Mouse (Mus musculus) ES-E14 (cell line): ENCODE results near the gene Barhl2. TPM values are rescaled to one million over a fixed set of nuclear protein-coding genes. Genes with fewer than 3 reads are reported as not detected.
A peak's percentile ranks its signal among the peaks of the same experiment; 100 is the strongest.

ENCODE experiments used
- DNase-seq: peaks from one replicate; pipeline ENCODE4 v3.0.0-alpha.2; 2013; ENCODE audit warnings: low read depth, low spot score
- H3K27ac ChIP-seq: 2 replicates; pipeline ENCODE4 v1.5.1; 2012; ENCODE audit warnings: low read depth, mild to moderate bottlenecking, low read length, moderate library complexity, mixed read lengths; ENCODE audit not compliant: poor library complexity, insufficient read depth, severe bottlenecking
- H3K36me3 ChIP-seq: 2 replicates; pipeline ENCODE4 v1.6.1; 2012; ENCODE audit warnings: mild to moderate bottlenecking, low read length, moderate library complexity, mixed read lengths; ENCODE audit not compliant: control insufficient read depth, poor library complexity, insufficient read depth, severe bottlenecking
- H3K4me1 ChIP-seq, 2 experiments: fragments of 150-350 bp in 1 of 2; sonication (generic) in 1 of 2; 2 replicates each; pipeline ENCODE4 v1.6.1; 2012; ENCODE audit warnings: low read length in 2 of 2, mild to moderate bottlenecking in 1 of 2, mixed read lengths in 1 of 2; ENCODE audit not compliant: control insufficient read depth in 2 of 2, insufficient read depth in 2 of 2, poor library complexity in 1 of 2
- H3K4me3 ChIP-seq, 2 experiments: fragments of 150-350 bp in 1 of 2; sonication (generic) in 1 of 2; 2 replicates each; pipeline ENCODE4 v1.5.1; 2012; ENCODE audit warnings: low read length in 2 of 2, low read depth in 1 of 2, mild to moderate bottlenecking in 1 of 2, mixed read lengths in 1 of 2; ENCODE audit not compliant: insufficient read depth in 1 of 2, poor library complexity in 1 of 2, severe bottlenecking in 1 of 2
- H3K9ac ChIP-seq: 2 replicates; pipeline ENCODE4 v1.6.1; 2012; ENCODE audit warnings: low read depth, mild to moderate bottlenecking, low read length, mixed read lengths; ENCODE audit not compliant: poor library complexity, insufficient read depth, severe bottlenecking
- H3K9me3 ChIP-seq: fragments of 150-350 bp; sonication (generic); 2 replicates; pipeline ENCODE4 v1.6.1; 2012; ENCODE audit warnings: low read depth, mild to moderate bottlenecking, low read length; ENCODE audit not compliant: control insufficient read depth, insufficient read depth
- CHD2 ChIP-seq: IDR thresholded peaks from 2 replicates; pipeline ENCODE4 v1.6.1; 2014; ENCODE audit warnings: mild to moderate bottlenecking, low read depth, low read length, inconsistent platforms
- HCFC1 ChIP-seq: IDR thresholded peaks from 2 replicates; pipeline ENCODE4 v1.6.1; 2012; ENCODE audit warnings: low read length, inconsistent platforms, borderline replicate concordance; ENCODE audit not compliant: insufficient read depth
- MAFK ChIP-seq: IDR thresholded peaks from 2 replicates; pipeline ENCODE4 v1.6.1; 2014; ENCODE audit warnings: mild to moderate bottlenecking, low read depth, low read length, inconsistent platforms; ENCODE audit not compliant: insufficient read depth
- ZC3H11A ChIP-seq: IDR thresholded peaks from 2 replicates; pipeline ENCODE4 v1.6.1; 2012; ENCODE audit warnings: low read depth, mild to moderate bottlenecking, inconsistent platforms, low read length, borderline replicate concordance
- ZNF384 ChIP-seq: IDR thresholded peaks from 2 replicates; pipeline ENCODE4 v1.6.1; 2012; ENCODE audit warnings: low read depth, low read length, inconsistent platforms
- in situ Hi-C, 2 experiments: fragments of 600-800 bp; cut with MboI; formaldehyde crosslinking; loops; one replicate each; pipeline ENCODE4 v1.15.1; 2025; ENCODE audit warnings: low sequenced_read_pairs in 2 of 2, inconsistent platforms in 1 of 2; ENCODE audit not compliant: unreplicated experiment in 2 of 2
- total RNA-seq: library from RNA; depleted of rRNA; stranded (reverse); fragments of 300-350 nt; gene quantifications from 2 replicates; pipeline ENCODE4 v1.2.3, GENCODE M21; 2012

The Barhl2 gene
- total RNA-seq, 1 experiment: not detected

- no peak overlapping the region for H3K27ac ChIP-seq
- H3K4me1 ChIP-seq: peaks cover 0 to 9% of the 10 kb centered on the region in 2 experiments; a peak in 1 of 4 replicates
- in situ Hi-C loops: loop anchor here (5.0 to 25.0 kb wide), 5 partner anchors 299 to 1261 kb away; partner anchors contain the start of genes Gfi1 (in 1 of the 2) and Tgfbr3 (in 1 of the 2)
- H3K4me3 ChIP-seq: peak overlapping the region; percentile 29 to 35; a peak in 3 of 4 replicates
- H3K36me3 ChIP-seq: no peaks in the 10 kb centered on the region
- H3K9ac ChIP-seq: no peak overlapping the region
- no peak for DNase-seq
- H3K9me3 ChIP-seq: no peaks in the 10 kb centered on the region
- TF ChIP-seq ZNF384 (no peak), CHD2 (no peak), MAFK (no peak), HCFC1 (no peak), ZC3H11A (no peak)
These were observed 5.8 kb upstream of the Barhl2 start for GRCm38 (mm10) chr5:106463661-106464191.

- Histone ChIP-seq H3K27ac (no peak overlapping the region), H3K9ac (no peak overlapping the region), H3K36me3 (no peaks in the 10 kb centered on the region), H3K4me3 (no peak overlapping the region), H3K9me3 (no peaks in the 10 kb centered on the region), H3K4me1 (peaks cover 0 to 9% of the 10 kb centered on the region in 2 experiments; a peak in 1 of 4 replicates)
- in situ Hi-C loops: loop anchor here (5.0 to 25.0 kb wide), 5 partner anchors 300 to 1263 kb away; partner anchors contain the start of genes Gfi1 (in 1 of the 2) and Tgfbr3 (in 1 of the 2)
- no peak for TF ChIP-seq CHD2
- TF ChIP-seq HCFC1: no peak
- no peak; the same call in 1 of the 2 replicates for TF ChIP-seq ZC3H11A
- no peak for TF ChIP-seq MAFK
- no peak for TF ChIP-seq ZNF384
- DNase-seq: no peak
These were observed 3.9 kb upstream of the Barhl2 start for GRCm38 (mm10) chr5:106461913-106462312.

- H3K4me1 ChIP-seq: peaks cover 0 to 9% of the 10 kb centered on the region in 2 experiments; a peak in 1 of 4 replicates
- no peaks in the 10 kb centered on the region for H3K36me3 ChIP-seq
- TF ChIP-seq ZC3H11A: no peak
- TF ChIP-seq ZNF384: no peak
- no peak for TF ChIP-seq HCFC1
- no peak for TF ChIP-seq CHD2
- TF ChIP-seq MAFK: no peak
- H3K9me3 ChIP-seq: no peaks in the 10 kb centered on the region
- DNase-seq: no peak
- no peak overlapping the region for H3K9ac ChIP-seq
- in situ Hi-C loops: loop anchor here (5.0 to 25.0 kb wide), 5 partner anchors 301 to 1263 kb away; partner anchors contain the start of genes Gfi1 (in 1 of the 2) and Tgfbr3 (in 1 of the 2)
- no peak overlapping the region for H3K27ac ChIP-seq
- H3K4me3 ChIP-seq: no peak overlapping the region
These were observed 3.5 kb upstream of the Barhl2 start for GRCm38 (mm10) chr5:106461431-106461830.

DNA sequence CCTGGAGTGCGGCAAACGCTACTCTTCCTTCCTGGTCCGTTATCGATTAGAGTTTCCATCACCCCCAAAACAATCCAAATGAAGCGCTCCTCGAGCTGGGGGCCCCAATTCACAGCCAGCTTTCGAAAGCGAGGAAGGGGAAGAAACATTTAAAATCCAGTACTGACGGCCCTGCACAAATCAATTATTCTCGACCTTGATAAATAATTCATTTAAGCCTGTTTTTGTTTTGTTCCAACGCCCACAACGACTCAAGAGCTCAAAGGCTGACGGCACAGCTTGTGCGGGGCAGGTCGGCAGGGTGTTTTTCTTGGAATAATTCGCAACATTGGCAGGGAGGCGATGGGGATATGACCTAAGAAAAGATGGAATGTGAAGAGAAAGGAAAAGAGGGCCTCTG lies 2.6 kb upstream of the Barhl2 start:
- peaks cover 0 to 7% of the 10 kb centered on the region in 2 experiments; a peak in 1 of 4 replicates for H3K4me1 ChIP-seq
- no peaks in the 10 kb centered on the region for H3K9me3 ChIP-seq
- H3K9ac ChIP-seq: no peak overlapping the region
- TF ChIP-seq ZNF384: no peak
- no peak for TF ChIP-seq ZC3H11A
- TF ChIP-seq HCFC1: no peak
- no peak for TF ChIP-seq MAFK
- no peak for TF ChIP-seq CHD2
- no peaks in the 10 kb centered on the region for H3K36me3 ChIP-seq
- H3K27ac ChIP-seq: no peak overlapping the region
- H3K4me3 ChIP-seq: no peak overlapping the region; a peak in 1 of 4 replicates
- no peak for DNase-seq
- in situ Hi-C loops: loop anchor here (5.0 to 25.0 kb wide), 5 partner anchors 302 to 1264 kb away; partner anchors contain the start of genes Gfi1 (in 1 of the 2) and Tgfbr3 (in 1 of the 2)
